Mouse (Mus musculus) lung, postnatal 14 days (tissue): ENCODE measurements at regions not wholly inside any gene's neighbourhood (a gene's known extent, or its start where the extent isn't known, plus 50 kb on each side); places are given as distances from the start of the nearest gene placed in this dataset.
A peak's percentile ranks its signal among the peaks of the same experiment; 100 is the strongest.
"Not testable (repeated sequence)": the region's sequence is repeated elsewhere in the genome, so short reads cannot be mapped to it uniquely, and the experiment has no call there.

ENCODE experiments used
- DNase-seq: peaks from one replicate; pipeline ENCODE4 v3.0.0; 2021

DNA sequence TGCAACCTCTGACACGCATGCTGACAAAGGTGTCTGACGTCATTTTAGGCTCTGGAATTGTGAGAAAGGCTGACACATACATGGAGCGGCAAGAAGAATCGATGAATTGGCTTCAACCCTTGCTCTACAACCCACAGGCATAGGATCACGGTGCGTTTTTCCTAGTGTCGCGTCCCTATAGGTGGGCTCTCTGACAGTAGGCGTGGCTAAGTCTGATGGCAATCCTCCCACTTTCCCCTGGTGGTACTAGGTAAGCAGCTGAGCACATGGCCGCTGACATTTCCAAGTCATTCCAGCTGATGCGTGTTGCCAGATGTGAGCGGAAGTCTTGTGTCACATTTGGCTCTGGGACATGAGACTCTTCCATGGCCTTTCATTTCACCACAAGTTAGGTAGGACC lies 89.1 kb upstream of the Mdm1 start:
- no peak for DNase-seq

GRCm38 (mm10) chr10:118053037-118053436 lies 88.6 kb upstream of the Mdm1 start:
- DNase-seq: no peak

DNA sequence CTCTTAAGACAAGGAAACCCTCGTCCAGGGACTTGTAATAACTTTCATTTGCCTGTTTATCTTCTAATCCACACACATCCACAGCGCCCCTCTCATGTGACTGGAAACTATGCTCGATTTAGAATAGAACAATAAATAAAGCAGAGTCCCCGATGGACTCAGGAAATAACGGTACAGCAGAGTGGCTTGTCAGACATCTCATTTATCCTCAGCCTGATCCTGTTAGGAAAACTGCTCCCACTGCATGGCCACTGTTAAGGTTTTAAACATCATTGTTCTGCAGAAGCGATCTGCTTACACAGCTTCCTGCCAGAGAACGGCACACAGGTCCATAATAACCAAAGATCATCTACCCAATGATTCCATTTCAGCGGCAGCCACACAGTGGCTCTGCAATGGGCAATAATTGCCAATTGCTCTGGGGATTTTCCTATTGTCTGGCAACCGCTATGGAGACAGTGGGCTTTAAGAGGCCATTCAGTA lies 84.8 kb upstream of the Mdm1 start:
- DNase-seq: peak; percentile 38

DNA sequence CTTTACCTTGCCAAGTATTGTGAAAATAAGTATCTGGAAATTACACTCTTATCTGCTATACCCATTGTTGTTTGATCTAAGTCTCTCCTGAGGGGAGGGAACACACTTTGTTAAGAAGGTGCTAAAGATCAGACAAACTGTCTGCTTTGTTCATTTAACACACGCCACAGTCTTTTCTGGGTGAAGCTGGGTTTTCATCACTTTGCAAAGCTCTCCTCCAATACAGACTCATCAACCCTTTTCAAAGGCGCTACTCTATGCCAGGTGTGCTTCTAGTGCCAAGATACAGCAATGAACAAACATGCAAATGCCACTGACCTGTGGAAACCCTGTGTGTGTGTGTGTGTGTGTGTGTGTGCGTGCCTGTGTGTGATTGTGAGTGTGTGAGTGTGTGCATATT lies 84.1 kb upstream of the Mdm1 start:
- no peak for DNase-seq

GRCm38 (mm10) chr10:118064816-118065216 lies 76.8 kb upstream of the Mdm1 start:
- peak; percentile 49 for DNase-seq

DNA sequence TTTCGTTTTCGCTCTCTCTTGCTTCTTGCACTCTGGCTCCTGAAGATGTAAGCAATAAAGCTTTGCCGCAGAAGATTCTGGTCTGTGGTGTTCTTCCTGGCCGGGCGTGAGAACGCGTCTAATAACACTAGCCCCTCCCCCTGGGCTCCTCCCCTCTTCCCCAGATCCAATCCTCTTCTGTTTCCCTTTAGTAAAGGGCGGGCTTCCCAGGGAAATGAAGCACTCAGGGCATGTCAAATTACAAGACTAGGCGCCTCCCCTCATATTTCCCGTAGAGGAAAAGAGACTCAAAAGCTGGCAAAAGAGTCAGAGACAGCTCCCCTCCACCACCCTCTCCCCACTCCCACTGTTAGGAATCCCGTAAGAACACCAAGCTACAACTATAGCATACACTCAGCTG lies 65.3 kb upstream of the Mdm1 start:
- not testable (repeated sequence) for DNase-seq

DNA sequence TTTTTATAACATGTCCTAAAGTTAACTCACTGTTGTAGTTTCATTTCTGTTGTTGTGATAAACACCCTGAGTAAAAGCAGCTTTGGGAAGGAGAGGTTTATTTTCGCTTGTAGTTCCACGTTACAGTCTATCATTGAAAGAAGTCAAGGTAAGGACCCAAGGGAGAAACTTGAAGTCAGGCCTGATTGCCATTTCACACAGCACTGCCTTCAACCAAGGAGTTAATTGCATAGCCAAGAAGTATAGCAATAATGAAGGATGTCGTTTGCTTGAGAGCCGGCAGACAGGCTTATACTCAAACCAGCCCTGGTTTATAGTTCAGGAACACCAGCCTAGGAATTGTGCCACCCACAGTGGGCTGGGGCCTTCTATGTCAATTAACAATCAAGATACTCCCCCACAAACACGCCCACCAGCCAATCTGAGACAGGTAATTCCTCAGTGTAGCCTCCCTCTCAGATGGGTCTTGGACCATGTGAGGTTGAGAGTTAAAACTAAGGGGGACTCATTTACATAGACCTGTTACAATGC lies 59.9 kb upstream of the Mdm1 start:
- no peak for DNase-seq

GRCm38 (mm10) chr10:118083035-118083720 lies 58.4 kb upstream of the Mdm1 start:
- DNase-seq: no peak

GRCm38 (mm10) chr10:118083721-118084075 lies 57.9 kb upstream of the Mdm1 start:
- DNase-seq: no peak

- no peak for DNase-seq
These were observed 56.3 kb upstream of the Mdm1 start for GRCm38 (mm10) chr10:118085046-118085983.

GRCm38 (mm10) chr10:118087570-118088340 lies 53.9 kb upstream of the Mdm1 start:
- DNase-seq: no peak

GRCm38 (mm10) chr10:118088499-118088898 lies 53.1 kb upstream of the Mdm1 start:
- no peak for DNase-seq

DNA sequence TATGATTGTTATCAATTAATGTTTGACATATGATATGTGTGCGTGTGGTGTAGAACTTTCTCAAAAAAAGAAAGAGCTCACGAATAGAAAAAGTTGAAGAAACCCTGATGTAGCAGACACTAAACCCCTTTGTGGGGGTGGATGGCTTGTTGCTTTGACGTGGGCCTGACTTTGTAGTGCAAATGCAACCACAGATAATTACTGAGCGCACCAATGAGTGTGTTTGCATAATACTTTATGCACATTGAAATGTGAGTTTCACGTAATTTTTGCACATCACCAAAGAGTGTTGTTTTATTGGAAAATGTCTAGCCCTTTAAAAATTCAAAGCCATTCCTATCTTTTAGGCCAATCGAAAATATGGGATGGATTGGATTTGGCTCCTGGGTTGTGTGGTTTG lies 51.7 kb upstream of the Mdm1 start:
- DNase-seq: no peak

GRCm38 (mm10) chr10:118091476-118091875 lies 50.1 kb upstream of the Mdm1 start:
- DNase-seq: no peak
